Mouse (Mus musculus) kidney, adult 2 months (tissue): ENCODE results near the gene Rbms1.

Source experiments
- CTCF ChIP-seq: fragments of 200-500 bp; conservative IDR thresholded peaks from 2 replicates; pipeline ENCODE4 v1.5.1; 2011; ENCODE audit warnings: low read depth, mild to moderate bottlenecking, control low read depth, low read length, moderate library complexity, mixed read lengths; ENCODE audit not compliant: insufficient read depth, insufficient read length
- POLR2A ChIP-seq: fragments of 200-500 bp; IDR thresholded peaks from one replicate; pipeline ENCODE4 v1.6.1; 2011; ENCODE audit warnings: low read depth, low read length, control low read depth

DNA sequence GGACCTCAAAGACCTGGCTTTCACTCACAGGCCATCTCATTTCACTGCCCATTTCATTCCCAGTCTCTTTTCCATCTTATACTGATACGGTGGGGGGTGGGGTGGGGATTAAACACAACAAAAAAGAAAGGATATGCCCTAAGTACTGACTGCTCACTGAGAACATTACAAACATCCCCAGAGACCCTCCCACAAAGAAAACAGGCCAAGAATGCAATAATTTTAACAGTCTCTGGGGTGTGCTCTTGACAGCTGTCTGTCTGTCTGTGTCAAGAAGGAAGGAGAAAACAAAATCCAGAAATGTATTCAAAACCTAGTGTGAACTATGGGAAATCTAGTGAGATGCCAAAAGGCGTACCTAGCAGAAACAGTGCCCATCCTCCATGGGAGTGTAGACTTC, 86.1 kb downstream of the Rbms1 start:
- TF ChIP-seq CTCF (no peak), POLR2A (no peak)
